Mouse (Mus musculus) thymus, adult 2 months (tissue): ENCODE results near the gene Ovol1. TPM values are rescaled to one million over a fixed set of nuclear protein-coding genes. Genes with fewer than 3 reads are reported as not detected.

ENCODE experiments used
- DNase-seq: peaks from one replicate; pipeline ENCODE4 v3.0.0; 2021
- H3K27ac ChIP-seq: fragments of 200-500 bp; 2 replicates; pipeline ENCODE4 v1.5.1; 2012; ENCODE audit warnings: low read length, control low read depth; ENCODE audit not compliant: control insufficient read depth, insufficient read depth
- H3K27me3 ChIP-seq: fragments of 200-500 bp; 2 replicates; pipeline ENCODE4 v1.6.1; 2012; ENCODE audit warnings: mild to moderate bottlenecking, low read length, moderate library complexity, mixed read lengths; ENCODE audit not compliant: control insufficient read depth, insufficient read depth
- H3K36me3 ChIP-seq: fragments of 200-500 bp; 2 replicates; pipeline ENCODE4 v1.6.1; 2012; ENCODE audit warnings: mild to moderate bottlenecking, low read length, moderate library complexity; ENCODE audit not compliant: control insufficient read depth, insufficient read depth
- H3K4me1 ChIP-seq: fragments of 200-500 bp; replicated peaks from 2 replicates; pipeline ENCODE4 v1.6.1; 2012; ENCODE audit warnings: low read length; ENCODE audit not compliant: control insufficient read depth, insufficient read depth
- H3K4me3 ChIP-seq: fragments of 200-500 bp; 2 replicates; pipeline ENCODE4 v1.5.1; 2012; ENCODE audit warnings: mild to moderate bottlenecking, low read length, control low read depth, moderate library complexity; ENCODE audit not compliant: control insufficient read depth, insufficient read depth
- CTCF ChIP-seq: fragments of 200-500 bp; IDR thresholded peaks from 2 replicates; pipeline ENCODE4 v1.5.1; 2012; ENCODE audit warnings: mild to moderate bottlenecking, control low read depth, low read length, moderate library complexity, borderline replicate concordance; ENCODE audit not compliant: control insufficient read depth, poor library complexity, insufficient read depth; ENCODE audit errors: extremely low read depth
- POLR2A ChIP-seq: fragments of 200-500 bp; IDR thresholded peaks from 2 replicates; pipeline ENCODE4 v1.6.1; 2012; ENCODE audit warnings: mild to moderate bottlenecking, low read length, control low read depth, moderate library complexity; ENCODE audit not compliant: control insufficient read depth, poor library complexity, insufficient read depth; ENCODE audit errors: extremely low read depth
- WGBS: fragments of 180-500 bp; shearing (Covaris S2); methylation state at CpG from one replicate; pipeline ENCODE4 v1.1.7; 2018; 5-methylcytosine and 5-hydroxymethylcytosine counted together
- polyA plus RNA-seq: library from polyadenylated mRNA; depleted of rRNA; stranded (reverse); fragments of >200 nt; gene quantifications from 2 replicates; pipeline ENCODE4 v1.2.3, GENCODE M21; 2012

Ovol1 gene
- polyA plus RNA-seq, 1 experiment, result 1.9 TPM

GRCm38 (mm10) chr19:5558169-5558568 lies 2.3 kb downstream of the Ovol1 start:
- Histone ChIP-seq H3K27ac (no peak overlapping the region), H3K4me3 (no peak overlapping the region), H3K36me3 (no peaks in the 10 kb centered on the region), H3K4me1 (peaks cover 9% of the 10 kb centered on the region), H3K27me3 (peaks cover 16% of the 10 kb centered on the region; the same call in 1 of the 2 replicates)
- TF ChIP-seq POLR2A, result no peak
- TF ChIP-seq CTCF, result no peak
- DNase-seq, result no peak
- 84% methylated on average over 7 of the region's 7 CpGs for WGBS

GRCm38 (mm10) chr19:5554212-5554611 lies 6.2 kb downstream of the Ovol1 start:
- 97% methylated on average over 14 of the region's 14 CpGs for WGBS
- Histone ChIP-seq H3K27me3 (peaks cover 4% of the 10 kb centered on the region; the same call in 1 of the 2 replicates), H3K27ac (no peak overlapping the region), H3K36me3 (no peaks in the 10 kb centered on the region), H3K4me3 (no peak overlapping the region), H3K4me1 (no peaks in the 10 kb centered on the region)
- TF ChIP-seq POLR2A, result no peak
- no peak for TF ChIP-seq CTCF
- no peak for DNase-seq

- no peaks in the 10 kb centered on the region for H3K4me1 ChIP-seq
- H3K27me3 ChIP-seq, result peaks cover under 1% of the 10 kb centered on the region; the same call in 1 of the 2 replicates
- 96% methylated on average over 8 of the region's 8 CpGs for WGBS
- H3K27ac ChIP-seq, result no peak overlapping the region
- no peak for DNase-seq
- H3K4me3 ChIP-seq, result no peak overlapping the region
- TF ChIP-seq CTCF (no peak), POLR2A (no peak)
- H3K36me3 ChIP-seq, result no peaks in the 10 kb centered on the region
These were observed 6.6 kb downstream of the Ovol1 start for GRCm38 (mm10) chr19:5553802-5554201.

GRCm38 (mm10) chr19:5547471-5548056 lies 12.9 kb downstream of the Ovol1 start:
- TF ChIP-seq CTCF (no peak), POLR2A (no peak)
- Histone ChIP-seq H3K4me3 (no peak overlapping the region), H3K4me1 (no peaks in the 10 kb centered on the region), H3K27ac (no peak overlapping the region), H3K27me3 (no peaks in the 10 kb centered on the region), H3K36me3 (no peaks in the 10 kb centered on the region)
- 77% methylated on average over 4 of the region's 4 CpGs for WGBS
- DNase-seq, result no peak

GRCm38 (mm10) chr19:5544031-5544430 lies 16.4 kb downstream of the Ovol1 start:
- no peak for TF ChIP-seq CTCF
- no peak for TF ChIP-seq POLR2A
- H3K36me3 ChIP-seq, result no peaks in the 10 kb centered on the region
- WGBS, result 90% methylated on average over 11 of the region's 11 CpGs
- DNase-seq, result no peak
- no peak overlapping the region for H3K27ac ChIP-seq
- no peaks in the 10 kb centered on the region for H3K27me3 ChIP-seq
- no peaks in the 10 kb centered on the region for H3K4me1 ChIP-seq
- no peak overlapping the region for H3K4me3 ChIP-seq

- WGBS, result 88% methylated on average over 9 of the region's 9 CpGs
- H3K4me1 ChIP-seq, result no peaks in the 10 kb centered on the region
- no peaks in the 10 kb centered on the region for H3K36me3 ChIP-seq
- no peak overlapping the region for H3K4me3 ChIP-seq
- DNase-seq, result no peak
- H3K27me3 ChIP-seq, result no peaks in the 10 kb centered on the region
- H3K27ac ChIP-seq, result no peak overlapping the region
- no peak for TF ChIP-seq POLR2A
- TF ChIP-seq CTCF, result no peak
These were observed 17.1 kb downstream of the Ovol1 start for GRCm38 (mm10) chr19:5543362-5543761.

GRCm38 (mm10) chr19:5538786-5539185 lies 21.7 kb downstream of the Ovol1 start:
- no peak for DNase-seq
- H3K4me3 ChIP-seq, result no peak overlapping the region
- 93% methylated on average over 8 of the region's 8 CpGs for WGBS
- no peak overlapping the region for H3K27ac ChIP-seq
- no peaks in the 10 kb centered on the region for H3K27me3 ChIP-seq
- no peaks in the 10 kb centered on the region for H3K36me3 ChIP-seq
- TF ChIP-seq POLR2A (no peak), CTCF (no peak)
- H3K4me1 ChIP-seq, result no peaks in the 10 kb centered on the region
